Mouse (Mus musculus) lung, postnatal 0 days (tissue): Measurements from ENCODE around the gene Zfp276. TPM values are rescaled to one million over a fixed set of nuclear protein-coding genes. Genes with fewer than 3 reads are reported as not detected.
A peak's percentile ranks its signal among the peaks of the same experiment; 100 is the strongest.
"Not testable (repeated sequence)": the region's sequence is repeated elsewhere in the genome, so short reads cannot be mapped to it uniquely, and the experiment has no call there.

ENCODE experiments used
- ATAC-seq: fragments of 200-750 bp; cut with Nextera tagmentation; 2 replicates; pipeline ENCODE4 v1.8.0; 2017; ENCODE audit warnings: moderate library complexity
- DNase-seq: peaks from one replicate; pipeline ENCODE4 v3.0.0-alpha.2; 2016; ENCODE audit warnings: low spot score
- H3K27ac ChIP-seq: fragments of 300-500 bp; sonication (generic); 2 replicates; pipeline ENCODE4 v1.5.1; 2014; ENCODE audit warnings: antibody characterized with exemption, mild to moderate bottlenecking, low read length, mixed read lengths
- H3K27me3 ChIP-seq: fragments of 300-500 bp; sonication (generic); replicated peaks from 2 replicates; pipeline ENCODE4 v1.6.1; 2014; ENCODE audit warnings: low read length, mixed read lengths; ENCODE audit not compliant: insufficient read depth
- H3K36me3 ChIP-seq: fragments of 300-500 bp; sonication (generic); 2 replicates; pipeline ENCODE4 v1.6.1; 2014; ENCODE audit warnings: low read length, mixed read lengths; ENCODE audit not compliant: insufficient read depth
- H3K4me1 ChIP-seq: fragments of 300-500 bp; sonication (generic); 2 replicates; pipeline ENCODE4 v1.6.1; 2014; ENCODE audit warnings: antibody characterized with exemption, low read depth, low read length, mixed read lengths; ENCODE audit not compliant: insufficient read depth
- H3K4me2 ChIP-seq: fragments of 300-500 bp; sonication (generic); replicated peaks from 2 replicates; pipeline ENCODE4 v1.6.1; 2014; ENCODE audit warnings: low read depth, mild to moderate bottlenecking, low read length, moderate library complexity, mixed read lengths
- H3K4me3 ChIP-seq: fragments of 300-500 bp; sonication (generic); 2 replicates; pipeline ENCODE4 v1.5.1; 2014; ENCODE audit warnings: low read depth, low read length
- H3K9ac ChIP-seq: fragments of 300-500 bp; sonication (generic); replicated peaks from 2 replicates; pipeline ENCODE4 v1.6.1; 2014; ENCODE audit warnings: low read depth, mild to moderate bottlenecking
- H3K9me3 ChIP-seq: fragments of 300-500 bp; sonication (generic); 2 replicates; pipeline ENCODE4 v1.6.1; 2016; ENCODE audit warnings: low read length, mixed read lengths
- CTCF ChIP-seq: IDR thresholded peaks from 2 replicates; pipeline ENCODE4 v1.5.1; 2016; ENCODE audit warnings: antibody characterized with exemption, mild to moderate bottlenecking
- EP300 ChIP-seq: IDR thresholded peaks from 2 replicates; pipeline ENCODE4 v1.6.1; 2016; ENCODE audit warnings: antibody characterized with exemption, mild to moderate bottlenecking, control low read depth
- WGBS: fragments of 180-500 bp; shearing (Covaris S2); extraction: QIAGEN DNeasy Blood & Tissue Kit; methylation state at CpG from one replicate; pipeline ENCODE4 v1.1.7; 2014; 5-methylcytosine and 5-hydroxymethylcytosine counted together
- polyA plus RNA-seq: library from polyadenylated mRNA; unstranded; fragments of >200 nt; fragmentation: Nextera tagmentation; extraction: Ambion mirVana; gene quantifications from 2 replicates; pipeline ENCODE4 v1.2.1, GENCODE M21; 2015

Zfp276 gene
- polyA plus RNA-seq, 1 experiment from 2014 or later, result 14.6 TPM

- 91% methylated on average over 4 of the region's 4 CpGs for WGBS
- Histone ChIP-seq H3K27ac (no peak overlapping the region), H3K36me3 (no peaks in the 10 kb centered on the region), H3K9me3 (no peaks in the 10 kb centered on the region), H3K4me2 (no peak overlapping the region), H3K4me3 (no peak overlapping the region), H3K4me1 (no peaks in the 10 kb centered on the region), H3K27me3 (no peaks in the 10 kb centered on the region), H3K9ac (no peak overlapping the region)
- DNase-seq (peak; percentile 30), ATAC-seq (no peak)
- TF ChIP-seq EP300, result no peak
- TF ChIP-seq CTCF, result no peak
Measured at GRCm38 (mm10) chr8:123279828-123280227, 25.8 kb downstream of the Zfp276 start.

- Histone ChIP-seq H3K27ac (no peak overlapping the region), H3K4me3 (no peak overlapping the region), H3K27me3 (no peaks in the 10 kb centered on the region), H3K9me3 (no peaks in the 10 kb centered on the region), H3K4me2 (no peak overlapping the region), H3K36me3 (no peaks in the 10 kb centered on the region), H3K4me1 (no peaks in the 10 kb centered on the region), H3K9ac (no peak overlapping the region)
- DNase-seq (peak; percentile 44), ATAC-seq (peak; percentile 48)
- TF ChIP-seq EP300 (no peak), CTCF (no peak)
- WGBS, result 84% methylated on average over 13 of the region's 13 CpGs
Measured at GRCm38 (mm10) chr8:123280302-123281094, 26.5 kb downstream of the Zfp276 start.

- not testable (repeated sequence) for H3K27me3 ChIP-seq, H3K4me3 ChIP-seq, H3K36me3 ChIP-seq, H3K27ac ChIP-seq, H3K4me2 ChIP-seq, DNase-seq, ATAC-seq, H3K9me3 ChIP-seq, H3K4me1 ChIP-seq, H3K9ac ChIP-seq
- WGBS, result 92% methylated on average over 4 of the region's 6 CpGs
Measured at GRCm38 (mm10) chr8:123282994-123283393, 29.0 kb downstream of the Zfp276 start.

- H3K4me3 ChIP-seq, result no peak overlapping the region
- H3K4me2 ChIP-seq, result no peak overlapping the region
- ATAC-seq (peak; percentile 35), DNase-seq (no peak)
- TF ChIP-seq CTCF (no peak), EP300 (no peak)
- 75% methylated on average over 6 of the region's 7 CpGs for WGBS
- H3K9ac ChIP-seq, result no peak overlapping the region
- H3K9me3 ChIP-seq, result no peaks in the 10 kb centered on the region
- H3K27ac ChIP-seq, result no peak overlapping the region
- H3K27me3 ChIP-seq, result no peaks in the 10 kb centered on the region
- H3K4me1 ChIP-seq, result no peaks in the 10 kb centered on the region
- no peaks in the 10 kb centered on the region for H3K36me3 ChIP-seq
Measured at GRCm38 (mm10) chr8:123283991-123284390, 30.0 kb downstream of the Zfp276 start.

- TF ChIP-seq CTCF (no peak), EP300 (no peak)
- Histone ChIP-seq H3K36me3 (no peaks in the 10 kb centered on the region), H3K4me3 (no peak overlapping the region), H3K27ac (no peak overlapping the region), H3K4me1 (no peaks in the 10 kb centered on the region), H3K9me3 (no peaks in the 10 kb centered on the region), H3K4me2 (no peak overlapping the region), H3K9ac (no peak overlapping the region), H3K27me3 (no peaks in the 10 kb centered on the region)
- DNase-seq (peak; percentile 28), ATAC-seq (peak; percentile 70)
- 48% methylated on average over 5 of the region's 5 CpGs for WGBS
Measured at GRCm38 (mm10) chr8:123284493-123284892, 30.5 kb downstream of the Zfp276 start.

GRCm38 (mm10) chr8:123287362-123287761 lies 33.4 kb downstream of the Zfp276 start:
- WGBS, result 93% methylated on average over 17 of the region's 17 CpGs
- H3K9me3 ChIP-seq, result no peaks in the 10 kb centered on the region
- H3K4me1 ChIP-seq, result no peaks in the 10 kb centered on the region
- no peak for DNase-seq
- no peaks in the 10 kb centered on the region for H3K36me3 ChIP-seq
- no peak for ATAC-seq
- no peak overlapping the region for H3K4me3 ChIP-seq
- no peak overlapping the region for H3K27ac ChIP-seq
- TF ChIP-seq CTCF (no peak), EP300 (no peak)
- no peaks in the 10 kb centered on the region for H3K27me3 ChIP-seq
- H3K9ac ChIP-seq, result no peak overlapping the region
- no peak overlapping the region for H3K4me2 ChIP-seq
